Mouse (Mus musculus) embryonic facial prominence, embryonic 14.5 days (tissue): Measurements from ENCODE around the gene Otulinl. TPM values are rescaled to one million over a fixed set of nuclear protein-coding genes. Genes with fewer than 3 reads are reported as not detected.

ENCODE experiments used
- ATAC-seq: fragments of 200-750 bp; cut with Nextera tagmentation; 2 replicates; pipeline ENCODE4 v1.8.0; 2017; ENCODE audit warnings: low read depth, moderate number of reproducible peaks, moderate TSS enrichment
- DNase-seq: peaks from one replicate; pipeline ENCODE4 v3.0.0-alpha.2; 2015; ENCODE audit warnings: low spot score
- H3K27ac ChIP-seq: fragments of 300-500 bp; sonication (generic); replicated peaks from 2 replicates; pipeline ENCODE4 v1.5.1; 2014; ENCODE audit warnings: low read depth, mild to moderate bottlenecking, low read length, moderate library complexity
- H3K27me3 ChIP-seq: fragments of 300-500 bp; sonication (generic); replicated peaks from 2 replicates; pipeline ENCODE4 v1.6.1; 2014; ENCODE audit warnings: low read length; ENCODE audit not compliant: control insufficient read depth, insufficient read depth
- H3K36me3 ChIP-seq: fragments of 300-500 bp; sonication (generic); 2 replicates; pipeline ENCODE4 v1.6.1; 2014; ENCODE audit warnings: low read length, mixed read lengths; ENCODE audit not compliant: control insufficient read depth, insufficient read depth
- H3K4me1 ChIP-seq: fragments of 300-500 bp; sonication (generic); 2 replicates; pipeline ENCODE4 v1.6.1; 2014; ENCODE audit warnings: antibody characterized with exemption, low read length; ENCODE audit not compliant: control insufficient read depth, insufficient read depth
- H3K4me2 ChIP-seq: fragments of 300-500 bp; sonication (generic); 2 replicates; pipeline ENCODE4 v1.6.1; 2014; ENCODE audit warnings: low read depth, mild to moderate bottlenecking, low read length, moderate library complexity, mixed read lengths
- H3K4me3 ChIP-seq: fragments of 300-500 bp; sonication (generic); 2 replicates; pipeline ENCODE4 v1.5.1; 2014; ENCODE audit warnings: low read depth, mild to moderate bottlenecking, low read length
- H3K9ac ChIP-seq: fragments of 300-500 bp; sonication (generic); 2 replicates; pipeline ENCODE4 v1.6.1; 2014; ENCODE audit warnings: low read depth, mild to moderate bottlenecking, low read length, moderate library complexity, mixed read lengths
- H3K9me3 ChIP-seq: fragments of 300-500 bp; sonication (generic); 2 replicates; pipeline ENCODE4 v1.6.1; 2016; ENCODE audit warnings: low read length; ENCODE audit not compliant: control insufficient read depth
- WGBS: fragments of 180-500 bp; shearing (Covaris S2); extraction: QIAGEN DNeasy Blood & Tissue Kit; methylation state at CpG from one replicate; pipeline ENCODE4 v1.1.7; 2014; 5-methylcytosine and 5-hydroxymethylcytosine counted together
- polyA plus RNA-seq: library from polyadenylated mRNA; unstranded; fragments of >200 nt; fragmentation: Nextera tagmentation; extraction: Ambion mirVana; gene quantifications from 2 replicates; pipeline ENCODE4 v1.2.1, GENCODE M21; 2014

Otulinl gene
- polyA plus RNA-seq, 1 experiment from 2014 or later, result 23.5 TPM

DNA sequence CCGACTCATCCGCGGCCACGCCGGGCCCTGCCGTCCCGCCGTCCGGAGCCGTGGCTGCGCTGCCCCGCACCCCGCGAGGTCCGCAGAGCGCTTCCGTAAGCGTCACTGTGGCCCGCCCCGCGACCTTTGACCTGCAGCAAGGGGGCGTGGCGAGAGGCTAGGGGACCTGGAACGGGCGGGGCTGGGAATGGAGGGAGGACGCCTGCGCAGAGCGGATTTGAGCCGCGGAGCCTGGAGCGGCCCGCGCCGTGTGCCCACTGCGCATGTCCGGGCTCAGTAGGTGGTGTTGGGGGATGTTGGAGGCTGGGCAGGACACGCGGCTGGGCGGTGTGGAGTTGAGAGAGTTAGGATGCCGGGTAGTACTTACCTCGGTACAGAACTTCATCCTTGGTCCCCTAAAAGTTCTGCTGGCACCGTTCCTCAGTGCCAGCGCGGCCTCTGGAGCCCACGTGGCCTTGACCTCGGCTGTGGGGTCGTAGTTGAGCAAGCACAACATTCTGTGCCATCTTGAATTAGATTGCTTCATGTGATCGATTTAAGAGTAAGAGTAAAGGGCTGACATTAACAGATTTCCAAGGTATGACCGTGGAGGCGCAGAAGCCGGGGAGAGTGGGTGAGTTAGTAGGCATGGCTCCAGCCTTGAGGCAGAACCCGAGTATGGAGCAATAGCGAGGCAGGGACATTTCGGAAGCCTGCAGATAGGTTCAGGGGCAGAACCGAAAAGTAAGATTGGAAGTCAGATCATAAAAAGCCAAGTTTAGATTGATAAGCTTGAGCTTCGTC is 50.6 kb downstream of the Otulinl start, which contains the start of gene Otulin:
TSS of gene Otulin (minus strand) at position 93 of the 783 bp plus-strand sequence.
- Histone ChIP-seq H3K9me3 (no peaks in the 10 kb centered on the region), H3K36me3 (peaks cover 14% of the 10 kb centered on the region; the same call in 1 of the 2 replicates), H3K4me2 (peak within 1 kb of the TSS; percentile 82), H3K4me3 (peak within 1 kb of the TSS; percentile 91), H3K27me3 (no peaks in the 10 kb centered on the region), H3K9ac (peak within 1 kb of the TSS; percentile 87), H3K27ac (peak within 1 kb of the TSS; percentile 72; the same call in 1 of the 2 replicates), H3K4me1 (peaks cover 16% of the 10 kb centered on the region)
- WGBS, result 6% methylated on average over 41 of the region's 56 CpGs
- ATAC-seq, result peak; percentile 98
- peak; percentile 98 for DNase-seq

DNA sequence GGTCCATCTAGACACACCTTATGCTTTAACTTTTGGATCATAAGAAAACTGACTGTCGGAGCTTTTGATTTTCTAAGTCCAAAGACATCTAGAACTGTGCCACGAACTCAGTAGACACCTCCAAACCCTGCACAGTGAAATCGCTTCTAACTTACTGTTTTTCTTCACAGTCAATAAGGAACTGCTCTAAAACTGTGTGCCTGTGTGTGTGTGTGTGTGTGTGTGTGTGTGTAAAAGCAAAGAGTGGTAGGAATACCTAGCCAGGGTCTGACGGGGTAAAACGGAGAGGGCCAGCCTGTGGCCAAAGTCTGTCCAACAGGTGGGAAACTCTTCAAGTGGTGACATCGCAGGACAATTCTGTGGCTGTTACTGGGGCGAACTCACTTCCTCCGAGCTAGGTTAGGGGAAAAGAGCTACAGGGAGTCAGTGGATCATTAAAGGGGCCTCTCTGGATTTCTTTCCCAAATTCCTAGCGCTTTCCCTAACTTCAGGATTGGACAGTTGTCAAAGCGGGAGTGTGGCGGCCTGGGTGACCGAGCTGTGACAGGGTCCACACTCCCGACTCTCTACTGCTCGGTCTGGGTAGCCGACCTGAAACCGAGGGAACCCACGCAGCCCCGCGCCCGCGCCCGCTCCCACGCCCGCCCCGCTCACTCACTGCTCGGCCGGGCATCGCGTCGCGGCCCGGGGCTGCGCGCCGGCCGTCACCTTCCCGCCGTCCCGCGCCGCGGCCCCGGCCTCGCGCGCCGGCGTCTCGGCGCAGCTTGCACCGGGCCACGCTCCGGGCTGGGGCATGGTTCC is 51.4 kb downstream of the Otulinl start:
- Histone ChIP-seq H3K4me1 (peaks cover 16% of the 10 kb centered on the region), H3K27me3 (no peaks in the 10 kb centered on the region), H3K4me2 (peak overlapping the region; percentile 82), H3K9ac (peak overlapping the region; percentile 87), H3K9me3 (no peaks in the 10 kb centered on the region), H3K4me3 (peak overlapping the region; percentile 91), H3K27ac (peak overlapping the region; percentile 55; the same call in 1 of the 2 replicates), H3K36me3 (peaks cover 19% of the 10 kb centered on the region; the same call in 1 of the 2 replicates)
- WGBS, result 3% methylated on average over 30 of the region's 53 CpGs
- ATAC-seq (peak; percentile 63; the same call in 1 of the 2 replicates), DNase-seq (no peak)

DNA sequence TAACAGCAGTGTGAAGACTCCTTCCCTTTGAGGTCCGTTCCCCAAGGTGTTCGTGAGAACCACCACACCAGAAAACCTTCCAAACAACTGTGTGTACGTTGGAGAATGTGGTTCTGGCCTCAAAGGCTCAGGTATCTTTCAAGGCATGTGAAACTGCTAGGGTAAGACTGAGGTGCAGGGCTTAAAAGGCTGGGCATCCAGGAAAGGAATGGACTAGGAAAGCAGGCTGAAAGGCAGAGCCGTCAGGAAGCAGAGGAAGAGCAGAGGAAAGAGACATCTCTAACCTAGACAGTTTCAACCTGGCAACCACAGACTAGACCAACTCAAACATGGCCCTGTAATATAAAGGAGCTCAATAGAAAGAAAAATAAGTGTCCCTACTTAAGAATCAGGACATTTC is 52.3 kb downstream of the Otulinl start:
- DNase-seq (no peak), ATAC-seq (no peak)
- Histone ChIP-seq H3K36me3 (peaks cover 19% of the 10 kb centered on the region; the same call in 1 of the 2 replicates), H3K9me3 (no peaks in the 10 kb centered on the region), H3K4me2 (peak overlapping the region; percentile 82), H3K27ac (no peak overlapping the region), H3K4me1 (peaks cover 16% of the 10 kb centered on the region), H3K4me3 (0 out of 2 replicates have a peak overlapping the region, but pooled peaks have one; percentile 91), H3K9ac (peak overlapping the region; percentile 87), H3K27me3 (no peaks in the 10 kb centered on the region)
- WGBS, result 72% methylated on average over 4 of the region's 4 CpGs

DNA sequence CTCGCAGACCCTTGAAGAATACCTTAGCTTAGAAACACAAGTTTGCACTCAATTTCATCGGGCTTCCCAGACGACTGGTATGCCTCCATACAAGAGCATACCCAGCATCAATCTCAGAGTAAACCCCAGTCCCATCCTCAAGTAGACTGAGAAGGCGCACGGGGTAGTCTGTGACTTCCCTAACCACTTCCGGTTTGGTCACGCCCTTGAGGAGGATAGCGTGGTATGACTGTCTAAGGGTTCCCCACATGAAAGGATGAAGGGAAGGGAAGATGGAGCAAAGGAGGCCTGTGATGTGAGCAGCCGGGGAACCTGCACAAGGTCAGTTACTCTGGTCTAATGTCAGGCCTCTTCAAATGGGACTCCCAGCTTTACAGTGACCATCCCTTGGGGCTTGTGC is 53.6 kb downstream of the Otulinl start:
- ATAC-seq (no peak), DNase-seq (no peak)
- Histone ChIP-seq H3K36me3 (peaks cover 24% of the 10 kb centered on the region), H3K27me3 (no peaks in the 10 kb centered on the region), H3K9ac (no peak overlapping the region), H3K4me3 (no peak overlapping the region), H3K27ac (no peak overlapping the region), H3K4me2 (no peak overlapping the region), H3K4me1 (peaks cover 16% of the 10 kb centered on the region), H3K9me3 (no peaks in the 10 kb centered on the region)
- WGBS, result 88% methylated on average over 9 of the region's 9 CpGs

DNA sequence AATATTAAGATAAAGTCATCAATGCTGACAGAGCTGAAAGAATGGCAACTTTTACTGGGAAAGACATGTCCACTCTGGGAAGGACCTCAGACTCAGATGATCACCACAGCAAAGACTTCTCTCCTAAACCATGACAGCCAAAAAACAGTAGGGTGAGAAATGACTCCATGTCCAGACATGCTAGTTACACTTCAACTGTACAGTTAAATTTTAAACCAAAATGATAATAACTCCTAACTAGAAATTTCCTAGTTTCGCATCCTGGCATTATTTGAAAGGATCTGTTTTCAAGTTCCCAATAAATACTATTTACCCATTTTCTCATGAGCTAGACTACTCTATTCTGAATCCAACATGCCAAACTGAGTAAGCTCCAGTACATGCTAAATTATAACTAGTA is 55.1 kb downstream of the Otulinl start:
- Histone ChIP-seq H3K4me1 (peaks cover 14% of the 10 kb centered on the region), H3K9me3 (no peaks in the 10 kb centered on the region), H3K4me2 (no peak overlapping the region), H3K9ac (no peak overlapping the region), H3K36me3 (peaks cover 32% of the 10 kb centered on the region), H3K27ac (no peak overlapping the region), H3K27me3 (no peaks in the 10 kb centered on the region), H3K4me3 (no peak overlapping the region)
- 93% methylated on average over 1 of the region's 1 CpGs for WGBS
- ATAC-seq (no peak), DNase-seq (no peak)

DNA sequence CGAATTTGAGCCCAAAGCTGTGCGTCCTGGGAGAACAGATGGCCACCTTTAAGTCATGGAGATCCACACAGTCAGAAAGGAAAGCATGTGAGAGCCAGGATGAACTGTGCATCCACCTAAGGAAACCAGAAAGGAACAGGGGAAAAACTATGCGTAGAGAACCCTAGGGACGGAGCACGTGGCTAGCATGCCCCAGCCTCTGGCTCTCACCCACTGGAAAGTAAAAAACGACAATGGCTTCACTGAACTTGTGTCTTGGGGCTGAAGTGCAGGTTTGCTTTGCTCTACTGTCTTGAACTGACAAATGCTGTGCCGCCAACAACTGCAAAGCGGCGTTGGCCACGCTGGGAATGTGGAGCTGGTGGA is 55.5 kb downstream of the Otulinl start:
- Histone ChIP-seq H3K9me3 (no peaks in the 10 kb centered on the region), H3K4me2 (no peak overlapping the region), H3K4me1 (peaks cover 10% of the 10 kb centered on the region), H3K4me3 (no peak overlapping the region), H3K9ac (no peak overlapping the region), H3K36me3 (peaks cover 36% of the 10 kb centered on the region), H3K27me3 (no peaks in the 10 kb centered on the region), H3K27ac (no peak overlapping the region)
- WGBS, result 87% methylated on average over 10 of the region's 10 CpGs
- ATAC-seq (no peak), DNase-seq (no peak)

DNA sequence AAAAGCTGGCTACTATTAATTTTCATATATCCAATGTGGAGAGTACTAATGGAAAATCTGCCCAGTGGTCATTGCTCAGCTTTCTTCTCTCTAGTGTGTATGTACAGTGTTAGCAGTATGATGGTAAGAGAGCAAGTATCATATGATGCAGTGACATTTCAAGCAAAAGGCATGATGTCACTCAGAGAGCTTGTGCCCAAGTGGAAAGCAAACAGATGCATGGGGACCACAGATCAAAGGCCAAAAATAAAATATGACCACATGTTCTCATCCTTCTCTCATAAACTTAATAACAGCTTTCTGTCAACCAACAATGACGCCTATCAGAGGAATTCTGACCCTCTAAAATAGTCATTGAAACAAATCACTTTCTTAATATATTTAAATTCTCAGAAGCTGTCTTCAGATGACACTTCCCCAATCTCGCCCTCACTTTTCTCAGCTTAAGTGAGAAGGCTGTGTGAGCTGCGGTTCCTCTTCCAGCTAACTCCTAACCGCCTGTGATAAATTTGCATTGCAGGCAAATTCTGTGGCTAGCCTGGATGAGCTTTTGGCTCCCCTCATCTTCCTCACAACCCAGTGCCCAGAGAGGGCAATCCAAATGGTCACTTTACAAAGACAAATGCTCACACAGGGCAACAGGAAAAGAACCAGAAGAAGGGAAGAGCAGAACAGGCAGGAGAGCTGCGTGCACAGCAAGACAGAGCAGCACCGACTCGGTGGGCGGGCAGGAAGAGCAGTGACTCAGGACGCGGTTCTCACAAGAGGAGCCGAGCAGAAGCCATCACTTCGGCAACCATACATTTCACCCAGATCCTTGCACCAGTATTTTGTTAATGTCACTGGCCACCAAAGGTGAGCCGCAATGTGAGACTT is 56.1 kb downstream of the Otulinl start:
- no peak for ATAC-seq
- 89% methylated on average over 13 of the region's 13 CpGs for WGBS
- Histone ChIP-seq H3K36me3 (peaks cover 42% of the 10 kb centered on the region), H3K4me3 (no peak overlapping the region), H3K27me3 (no peaks in the 10 kb centered on the region), H3K4me2 (no peak overlapping the region), H3K9ac (no peak overlapping the region), H3K27ac (no peak overlapping the region), H3K9me3 (no peaks in the 10 kb centered on the region), H3K4me1 (peaks cover 10% of the 10 kb centered on the region)
- no peak for DNase-seq

DNA sequence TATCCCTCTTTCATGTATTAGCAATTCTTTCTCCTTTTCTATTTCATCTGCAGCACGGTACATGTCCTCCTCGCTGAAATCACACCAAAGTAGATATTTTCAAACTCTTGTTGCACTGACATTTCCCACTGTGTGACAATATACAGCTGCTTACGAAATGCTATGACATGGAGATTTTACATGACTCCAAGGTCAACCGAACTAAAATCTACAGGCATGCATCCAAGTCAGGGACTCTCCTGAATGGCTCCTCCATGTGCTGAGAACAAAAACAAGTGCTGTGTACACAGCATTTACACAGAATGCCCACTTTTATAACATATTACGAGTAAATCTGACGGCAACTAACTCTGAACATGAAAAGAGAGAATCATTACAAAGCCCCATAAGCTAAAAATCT is 58.1 kb downstream of the Otulinl start:
- no peaks in the 10 kb centered on the region for H3K4me1 ChIP-seq
- ATAC-seq (no peak), DNase-seq (no peak)
- no peak overlapping the region for H3K27ac ChIP-seq
- WGBS, result 94% methylated on average over 6 of the region's 6 CpGs
- no peak overlapping the region for H3K4me2 ChIP-seq
- no peaks in the 10 kb centered on the region for H3K27me3 ChIP-seq
- H3K4me3 ChIP-seq, result no peak overlapping the region
- H3K36me3 ChIP-seq, result peaks cover 60% of the 10 kb centered on the region
- no peak overlapping the region for H3K9ac ChIP-seq
- no peaks in the 10 kb centered on the region for H3K9me3 ChIP-seq
